Mouse (Mus musculus) left cerebral cortex, adult 8-10 months (tissue): ENCODE measurements around the gene Gucy2f. TPM values are rescaled to one million over a fixed set of nuclear protein-coding genes. Genes with fewer than 3 reads are reported as not detected.

Source experiments
- total RNA-seq, 4 experiments: library from RNA; stranded (reverse); gene quantifications; 2 replicates each; pipeline ENCODE4 v1.2.4; 2022

Gucy2f gene
- total RNA-seq, 4 experiments from 2014 or later: 0.38 to 0.83 (median 0.62) TPM

Other genes with a start within 250 kb of the Gucy2f start
- gene Nxt2, start 29.8 kb upstream of the Gucy2f start, total RNA-seq: 10 to 100 TPM; 28.6 to 35.4 (median 33.9) TPM
- gene Kcne1l, start 109.4 kb upstream of the Gucy2f start, total RNA-seq: 1 to 10 TPM; 3.4 to 5.2 (median 4.2) TPM
- gene Acsl4, start 193.6 kb upstream of the Gucy2f start, total RNA-seq: 10 to 100 TPM; 56.4 to 59.6 (median 56.9) TPM